Mouse (Mus musculus) ovary, postnatal 10 days (tissue): Measurements from ENCODE around the gene Olfr1510.
"Not testable (repeated sequence)": the region's sequence is repeated elsewhere in the genome, so short reads cannot be mapped to it uniquely, and the experiment has no call there.

Experiments
- DNase-seq: peaks from one replicate; pipeline ENCODE4 v3.0.0; 2022; ENCODE audit warnings: low spot score

Gene Olfr1510

DNA sequence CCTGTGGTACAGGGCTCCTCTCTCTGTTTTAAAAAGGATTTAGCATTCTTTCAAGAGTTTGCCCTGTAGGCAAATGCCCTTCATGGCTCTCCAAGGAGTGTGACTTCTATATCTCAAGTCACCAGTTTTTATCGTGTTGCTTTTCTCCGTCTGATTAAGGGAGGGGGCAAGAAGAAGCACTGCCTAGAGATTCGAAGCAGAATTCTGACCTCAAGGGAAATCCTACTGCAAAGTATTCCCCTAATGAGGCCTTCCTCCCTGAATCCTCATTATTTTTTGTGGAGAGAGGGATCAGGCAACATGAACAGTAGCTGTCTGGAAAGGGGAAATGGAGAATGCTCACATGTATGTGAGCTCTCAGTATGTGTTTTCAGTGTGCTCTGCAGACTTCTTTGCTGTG is at the start of gene Olfr1510:
Gene Olfr1510 (minus strand): TSS at position 101 of the 400 bp plus-strand sequence.
- DNase-seq: no peak

DNA sequence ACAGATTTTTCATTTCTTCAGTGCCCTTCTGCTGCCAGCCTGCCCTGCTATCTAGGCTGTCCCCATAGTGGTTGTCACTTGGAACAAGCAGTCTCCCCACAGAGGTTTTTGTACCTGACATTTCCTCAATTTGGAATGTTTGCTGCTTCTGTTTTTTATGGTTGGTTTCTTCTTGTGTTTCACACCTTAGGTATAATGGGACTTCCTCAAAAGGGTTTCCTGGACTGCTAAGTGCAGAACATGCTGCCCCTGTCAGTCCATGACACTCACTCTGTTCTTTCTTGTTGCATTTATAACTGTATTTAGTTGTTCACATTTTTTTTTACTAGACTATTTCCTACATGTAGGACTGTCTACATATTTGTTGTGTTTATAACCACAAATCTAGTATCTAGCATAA is 47.8 kb upstream of the Olfr1510 start:
- DNase-seq: no peak

DNA sequence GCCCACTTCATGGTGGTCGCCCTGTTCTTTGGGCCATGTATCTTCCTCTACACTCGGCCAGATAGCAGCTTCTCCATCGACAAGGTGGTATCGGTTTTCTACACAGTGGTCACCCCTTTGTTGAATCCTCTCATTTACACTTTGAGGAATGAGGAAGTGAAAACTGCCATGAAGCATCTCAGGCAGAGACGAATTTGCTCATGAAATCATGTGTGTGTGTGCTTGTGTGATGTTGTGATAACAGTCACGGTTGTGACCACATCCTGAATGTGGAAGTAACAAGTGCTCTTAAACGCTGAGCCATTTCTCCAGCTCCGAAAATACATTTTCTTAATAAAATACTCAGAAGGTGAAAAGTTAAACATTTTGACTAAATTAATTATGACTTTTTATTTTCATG is 37.0 kb upstream of the Olfr1510 start:
- DNase-seq: no peak

GRCm38 (mm10) chr14:52442690-52443089 is 28.5 kb upstream of the Olfr1510 start, which contains the start of gene Olfr1509:
Olfr1509 (plus strand) TSS chr14:52442990.
- DNase-seq: no peak

DNA sequence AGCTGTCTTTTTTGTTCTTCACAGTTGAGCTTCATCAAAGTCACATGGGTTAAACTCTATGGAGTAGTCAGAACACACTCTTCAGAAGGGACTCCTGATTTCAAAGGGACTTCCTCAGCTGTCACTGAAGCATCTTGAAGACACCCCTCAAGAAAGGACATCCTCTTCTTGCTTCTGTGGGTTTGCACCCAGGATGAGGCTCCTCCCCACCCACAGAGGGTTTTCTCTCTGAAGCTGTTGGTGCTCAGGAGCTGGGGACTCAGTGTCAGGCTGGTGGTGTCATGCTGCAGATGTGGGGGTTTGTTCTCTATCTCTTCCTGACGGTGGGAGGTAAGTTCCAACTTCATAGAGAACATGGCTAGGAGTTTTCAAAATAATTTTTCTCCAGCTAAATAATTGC is 13.5 kb upstream of the Olfr1510 start:
- no peak for DNase-seq

DNA sequence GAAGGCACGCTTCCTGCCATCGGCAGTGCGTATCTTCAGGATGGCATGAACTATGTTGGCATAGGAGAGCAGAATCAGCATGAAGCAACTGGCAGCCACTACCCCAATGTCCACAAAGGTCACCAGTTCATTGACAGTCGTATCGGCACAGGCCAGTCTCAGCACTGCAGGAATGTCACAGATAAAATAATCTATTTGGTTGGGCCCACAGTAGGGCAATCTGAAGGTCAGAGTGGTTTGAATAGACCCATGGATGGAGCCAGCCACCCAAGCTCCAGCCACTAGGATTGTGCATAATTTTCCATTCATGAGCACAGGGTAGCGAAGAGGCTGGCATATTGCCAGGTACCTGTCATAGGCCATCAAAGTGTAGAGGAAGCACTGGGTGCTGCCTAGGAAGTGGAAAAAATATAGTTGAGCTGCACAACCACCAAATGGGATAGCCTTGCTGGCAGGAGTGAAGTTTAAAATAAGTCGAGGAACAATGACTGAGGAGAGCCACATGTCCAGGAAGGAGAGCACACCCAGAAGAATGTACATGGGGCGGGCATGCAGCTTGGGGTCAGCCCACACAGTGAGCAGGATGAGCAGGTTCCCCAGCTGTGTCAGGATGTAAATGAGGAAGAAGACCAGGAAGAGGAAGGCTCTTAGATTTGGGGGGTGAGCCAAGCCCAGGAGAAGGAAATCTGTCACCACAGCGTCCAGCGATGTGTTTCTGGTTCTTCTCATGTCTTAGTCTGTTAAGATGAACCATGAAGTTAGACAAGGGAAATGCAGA is 3.8 kb downstream of the Olfr1510 start:
- DNase-seq: not testable (repeated sequence)

DNA sequence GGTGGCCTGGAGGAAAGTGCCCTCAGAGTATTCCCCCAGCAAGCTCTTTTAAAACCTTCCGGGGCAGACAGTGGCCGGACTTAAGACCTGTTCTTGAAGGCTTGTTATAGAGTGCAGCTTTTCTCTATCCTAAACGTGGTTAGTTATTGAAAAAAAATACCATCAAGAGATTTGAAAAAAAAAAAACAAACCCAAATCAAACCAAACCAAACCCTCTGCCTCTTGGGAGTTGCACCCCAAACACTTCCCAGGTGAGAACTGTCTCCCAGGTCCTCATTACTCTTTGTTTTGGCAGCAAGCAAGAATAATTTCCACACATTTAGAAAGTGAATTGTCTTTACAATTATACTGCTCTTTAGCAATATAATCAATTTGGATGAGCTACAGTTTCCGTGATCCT is 16.9 kb downstream of the Olfr1510 start, which contains the start of gene Olfr1511:
Gene Olfr1511 (minus strand): TSS at position 101 of the 400 bp plus-strand sequence.
- DNase-seq: no peak

- DNase-seq: not testable (repeated sequence)
These were observed 23.9 kb downstream of the Olfr1510 start for GRCm38 (mm10) chr14:52390084-52390848.

GRCm38 (mm10) chr14:52379068-52379467 is 35.1 kb downstream of the Olfr1510 start, which contains the start of gene Olfr1512:
Olfr1512 (minus strand) TSS chr14:52379168.
- DNase-seq: no peak

GRCm38 (mm10) chr14:52368741-52369140 is 45.4 kb downstream of the Olfr1510 start:
- DNase-seq: no peak
